Mouse (Mus musculus) fibroblast of lung, adult 2 months (primary cell): ENCODE results near the gene Sstr3.

ENCODE experiments used
- DNase-seq: peaks from one replicate; pipeline ENCODE4 v3.0.0-alpha.2; 2011; ENCODE audit warnings: low read depth

Gene Sstr3

DNA sequence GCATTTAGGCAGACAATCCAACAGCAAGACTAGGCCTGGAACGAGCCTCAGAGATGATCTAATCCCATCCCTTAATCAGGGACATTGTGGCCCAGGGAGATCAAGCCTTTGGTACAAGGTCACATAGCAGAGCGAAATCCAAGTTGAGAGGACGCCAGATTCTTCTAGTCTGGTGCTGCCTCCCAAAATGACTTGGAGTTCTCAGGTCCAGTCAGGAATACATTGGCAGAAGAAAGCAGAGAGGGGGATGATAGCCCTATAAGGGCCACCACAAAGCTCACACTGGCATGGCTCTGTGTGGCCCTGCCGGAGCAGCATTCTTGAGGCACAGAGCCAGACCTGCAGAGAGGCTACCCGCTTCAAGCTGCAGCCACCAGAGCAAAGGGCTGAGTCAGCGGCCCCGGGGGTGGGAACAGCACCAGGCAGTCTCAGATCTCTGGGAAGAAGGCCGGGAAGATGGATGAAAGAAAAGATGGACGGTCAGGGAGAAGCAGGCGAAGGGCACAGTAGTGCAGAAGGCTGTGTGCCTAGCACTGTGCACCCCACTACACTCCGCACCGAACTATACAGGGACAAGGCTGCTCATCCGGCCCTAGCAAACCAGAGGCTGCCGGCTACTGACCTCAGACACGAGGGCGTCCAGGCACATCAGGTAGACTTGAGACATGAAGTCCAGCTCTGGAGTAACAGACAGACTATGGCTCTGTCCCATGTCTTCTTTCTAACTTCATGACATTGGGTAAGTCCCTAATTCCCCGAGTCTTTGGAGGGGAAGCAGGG, 13.6 kb downstream of the Sstr3 start, which contains the start of gene C1qtnf6:
C1qtnf6 (minus strand) TSS at position 746 of the 780 bp plus-strand sequence.
- DNase-seq: peak; percentile 52

DNA sequence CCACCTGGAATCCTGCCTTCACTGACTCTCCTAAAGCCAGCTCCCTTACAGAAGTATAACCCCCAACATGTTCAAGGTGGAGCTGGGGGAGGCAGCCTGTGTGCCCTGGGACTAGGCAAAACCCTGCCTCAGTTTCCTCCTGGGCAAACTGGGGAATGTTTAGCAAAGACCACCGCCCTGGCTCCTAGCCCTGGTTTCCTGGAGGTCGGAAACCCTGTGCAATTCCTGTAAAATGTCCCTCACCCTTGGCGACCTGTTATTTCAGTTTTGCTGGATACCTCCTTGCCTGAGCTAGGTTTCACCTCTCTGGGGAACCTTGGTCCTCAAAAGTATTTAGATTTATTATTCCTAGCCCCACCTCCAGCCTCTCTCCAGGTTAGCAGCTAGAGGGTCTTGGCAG, 14.3 kb downstream of the Sstr3 start:
- DNase-seq: no peak

DNA sequence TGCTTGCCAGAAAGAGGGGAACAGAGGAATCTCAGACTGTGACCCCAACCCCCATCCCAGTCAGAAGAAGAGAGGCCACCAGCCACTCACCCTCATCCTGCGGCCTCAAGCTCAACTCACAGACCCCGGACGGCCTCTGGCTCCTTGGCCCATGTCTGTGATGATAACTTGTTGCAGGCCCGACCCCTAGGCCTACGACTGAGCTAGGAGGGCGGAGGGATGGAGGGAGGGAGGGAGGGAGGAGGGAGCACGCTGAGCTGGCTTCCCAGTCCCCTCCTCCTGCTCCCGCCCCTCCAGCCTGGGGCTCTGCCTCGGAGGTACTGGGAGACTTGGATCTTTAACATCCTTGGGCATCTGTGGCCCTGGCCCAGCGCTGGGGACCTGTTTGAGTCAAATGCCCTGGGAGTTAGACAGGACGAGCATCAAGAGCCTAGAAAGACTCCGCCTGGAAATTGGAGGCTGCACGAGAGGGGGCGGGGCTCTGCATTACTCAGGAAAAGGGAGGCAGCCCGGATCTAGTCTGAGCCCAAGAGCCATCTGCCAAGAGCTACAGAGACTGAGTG, 15.0 kb downstream of the Sstr3 start:
- peak; percentile 61 for DNase-seq

DNA sequence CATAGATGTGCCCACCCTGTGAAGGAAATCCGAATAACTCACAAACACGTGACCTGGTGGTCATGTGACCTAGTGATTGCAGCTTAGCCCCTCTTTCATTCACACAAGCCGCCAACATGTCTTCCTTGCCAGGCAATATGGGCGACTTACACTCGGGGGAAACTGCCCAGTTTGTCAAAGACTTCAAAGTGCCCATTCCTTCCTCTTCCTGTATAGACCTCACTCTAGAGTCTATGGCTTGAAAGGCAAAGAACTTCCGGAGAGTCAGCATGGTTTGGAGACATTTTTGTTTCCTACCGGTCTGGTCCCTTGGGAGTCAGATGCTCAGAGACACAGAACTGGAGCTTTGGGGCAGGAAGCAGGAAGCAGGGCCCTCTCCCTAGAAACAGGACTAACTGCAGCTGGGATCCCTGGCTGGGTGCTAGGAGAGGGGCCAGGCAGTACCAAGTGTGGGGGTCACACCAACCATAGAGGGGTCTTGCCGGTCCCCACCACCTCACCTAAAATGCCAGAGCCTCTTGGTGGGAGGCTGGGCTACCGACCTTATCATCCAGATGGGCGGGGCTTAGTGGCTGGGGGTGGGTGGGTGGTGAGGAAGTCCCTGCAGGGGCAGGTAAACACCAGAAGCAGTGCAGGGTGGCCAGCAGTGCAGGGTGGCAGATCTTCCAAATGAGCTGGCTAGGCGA, 15.6 kb downstream of the Sstr3 start:
- peak; percentile 51 for DNase-seq

DNA sequence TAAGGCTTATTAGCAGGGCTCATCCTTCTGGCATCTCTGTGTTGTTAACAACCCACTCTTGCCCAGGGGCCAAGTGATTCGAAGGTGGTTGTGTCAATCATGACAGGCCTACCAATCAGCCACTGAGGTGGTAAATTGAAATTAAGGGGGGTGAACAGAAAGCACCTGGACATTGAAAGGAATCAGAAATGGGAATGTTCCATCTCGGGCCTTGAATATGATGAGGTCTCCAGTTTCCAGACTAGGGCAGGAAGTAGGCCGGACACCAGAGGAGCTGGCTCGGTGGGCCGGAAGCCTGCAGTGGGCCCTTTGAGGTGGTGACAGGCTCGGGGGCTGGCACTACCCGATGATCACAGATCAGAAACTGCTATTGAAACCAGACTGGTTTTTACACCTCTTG, 16.5 kb downstream of the Sstr3 start:
- no peak for DNase-seq

DNA sequence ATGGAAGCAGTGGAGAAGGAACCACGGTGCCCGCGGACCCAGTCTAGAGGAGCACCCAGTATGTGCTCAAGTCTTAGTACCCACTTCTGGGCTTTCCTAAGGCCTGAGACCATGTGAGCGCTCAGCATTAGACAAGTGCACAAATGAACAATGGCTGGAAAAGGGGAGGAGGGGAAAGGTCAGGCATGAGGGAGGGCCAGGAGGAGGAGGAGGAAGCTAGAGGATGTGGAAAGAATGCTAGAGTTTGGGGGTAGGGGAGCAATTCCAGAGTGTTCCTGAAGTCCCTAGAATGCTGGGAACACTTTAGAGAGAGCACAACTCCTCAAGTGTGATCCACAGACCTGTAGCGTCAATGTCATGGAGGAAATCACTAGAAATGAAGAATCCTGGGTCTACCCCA, 20.3 kb downstream of the Sstr3 start:
- DNase-seq: no peak

DNA sequence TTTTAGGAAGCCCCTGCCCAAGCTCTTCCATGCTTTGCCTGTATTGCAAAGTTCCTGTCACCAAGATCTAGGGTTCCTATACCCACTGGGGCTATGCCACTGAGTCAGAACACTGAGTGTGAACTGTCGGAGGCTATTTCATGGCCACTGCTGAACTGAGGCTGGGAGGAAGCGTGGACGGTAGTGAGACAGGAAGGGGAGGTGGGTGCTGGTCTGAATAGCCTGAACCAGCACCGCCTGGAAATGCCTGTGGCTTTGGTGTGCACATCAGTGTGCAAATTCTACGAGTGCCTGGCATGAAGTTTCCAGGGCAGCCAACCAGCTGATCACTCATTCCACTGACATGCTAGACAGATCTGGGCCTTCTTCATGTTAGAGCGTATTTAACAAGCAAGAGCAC, 22.6 kb downstream of the Sstr3 start:
- DNase-seq: no peak

DNA sequence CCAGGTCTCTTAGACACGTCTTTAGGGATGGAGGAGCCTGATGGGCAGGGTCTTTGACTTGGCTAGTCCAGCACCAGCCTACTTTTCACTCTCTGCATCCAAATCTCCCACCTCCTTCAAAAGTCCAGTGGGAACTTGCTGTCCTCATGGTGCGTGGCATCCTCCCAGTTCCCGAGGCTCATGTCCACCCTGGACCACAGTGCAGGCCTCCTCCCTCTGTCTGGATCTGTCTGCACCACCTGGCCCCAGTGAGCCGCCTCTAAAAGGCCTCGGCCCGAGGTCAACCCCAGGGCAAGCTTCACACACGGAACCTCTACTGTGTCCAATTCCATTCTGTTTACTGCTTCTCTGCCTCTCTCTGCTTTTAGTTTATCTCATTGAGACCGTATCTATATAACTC, 23.2 kb downstream of the Sstr3 start:
- DNase-seq: no peak

DNA sequence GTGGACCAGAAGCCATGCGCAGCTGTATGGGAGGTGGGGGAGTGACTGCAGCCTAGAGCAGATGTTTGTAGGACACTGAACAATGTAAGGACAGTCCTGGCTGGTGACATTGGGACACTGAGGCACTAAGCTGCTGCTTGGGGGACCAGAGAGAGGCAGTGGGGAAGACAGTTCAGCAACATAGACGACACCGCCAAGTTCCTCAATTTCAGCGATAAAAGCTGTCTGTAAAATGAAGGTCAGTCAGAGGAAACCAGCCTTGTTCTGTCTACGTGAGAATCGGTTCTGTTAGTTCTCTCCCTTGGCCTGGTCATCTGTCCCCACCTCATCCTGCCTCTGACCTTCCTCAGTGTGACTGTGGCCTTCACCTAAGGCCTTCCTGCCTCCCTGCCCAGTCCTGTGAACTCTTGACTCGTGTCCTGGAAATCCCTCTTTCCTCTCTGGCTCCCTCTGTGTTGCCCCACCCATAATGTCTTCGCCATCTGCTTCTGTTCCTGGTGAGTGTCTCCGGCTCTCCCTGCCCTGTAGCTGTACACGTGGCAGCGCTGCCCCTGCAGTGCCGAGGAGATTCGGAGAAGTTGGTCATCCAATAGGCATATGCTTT, 24.3 kb downstream of the Sstr3 start:
- no peak for DNase-seq

DNA sequence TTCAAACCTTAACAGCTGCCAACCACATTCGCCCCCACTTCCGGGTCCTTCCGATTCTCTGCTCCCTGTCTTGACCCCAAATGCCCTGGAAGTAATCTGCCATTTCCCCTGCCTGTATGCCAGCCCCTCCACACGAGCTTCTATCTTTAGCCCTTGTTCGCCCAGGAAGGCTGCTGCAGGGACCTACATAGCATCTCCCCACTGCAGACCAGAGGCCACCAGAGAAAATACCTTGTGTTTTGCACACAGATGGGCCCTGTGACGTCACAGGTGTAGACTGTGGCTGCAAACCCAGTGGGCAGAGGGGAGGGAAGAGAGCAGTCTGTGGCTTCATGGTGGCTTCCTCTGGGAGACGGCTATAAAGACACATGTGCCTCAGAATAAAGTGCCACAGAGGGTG, 26.3 kb downstream of the Sstr3 start:
- no peak for DNase-seq

DNA sequence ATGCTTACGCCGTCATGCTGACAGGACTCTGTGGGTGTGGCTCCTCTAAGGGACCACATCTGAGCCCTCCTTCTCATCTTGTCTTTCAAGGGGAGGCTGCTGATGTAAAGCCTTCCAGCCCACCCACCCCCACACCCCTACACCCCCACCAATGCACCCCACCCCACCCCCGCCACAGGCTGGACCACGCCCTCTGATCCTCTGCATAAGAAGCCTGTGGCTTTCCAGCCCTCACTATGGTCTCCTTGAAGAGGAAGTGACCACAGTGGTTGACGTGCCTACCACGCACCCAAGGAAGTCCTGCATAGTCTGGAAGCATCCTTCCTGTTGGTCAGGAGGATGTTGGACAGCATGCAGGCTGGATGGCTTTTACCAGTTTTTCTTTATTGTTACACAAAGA, 28.7 kb downstream of the Sstr3 start:
- no peak for DNase-seq

DNA sequence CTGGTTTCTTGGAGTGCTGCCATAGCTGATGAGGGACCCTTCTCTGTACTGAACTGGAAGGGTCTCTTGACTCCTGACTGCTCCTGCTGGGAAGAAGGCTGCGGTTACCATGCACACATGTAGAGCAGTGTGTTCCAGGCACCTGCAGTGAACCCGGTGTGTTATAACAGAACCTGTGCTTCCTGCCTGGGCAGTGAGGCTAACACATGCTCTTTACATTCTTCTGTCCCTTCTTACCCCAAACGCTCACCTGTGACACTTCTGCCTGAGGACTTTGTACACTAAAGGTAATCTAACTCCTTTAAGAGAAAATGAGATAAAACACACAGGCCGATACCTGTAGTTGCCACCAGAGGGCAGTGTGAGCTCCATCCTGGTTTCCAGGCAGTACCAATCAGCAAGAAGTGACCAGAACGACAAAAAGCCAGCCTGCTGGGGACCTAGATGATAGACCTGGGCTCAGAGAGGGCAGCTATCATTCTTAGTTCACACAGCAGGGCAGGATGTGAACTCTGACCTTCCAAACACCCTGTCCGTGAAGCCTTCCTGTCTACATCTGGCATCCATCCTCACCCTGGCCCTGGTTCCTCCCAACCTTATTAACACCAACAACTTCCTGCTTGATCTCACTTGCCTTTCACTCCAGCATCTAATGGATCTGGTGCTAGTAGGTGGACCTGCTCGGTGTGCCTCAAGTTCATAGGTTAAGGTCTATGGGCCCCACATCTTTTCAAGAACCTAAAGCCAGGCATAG, 29.9 kb downstream of the Sstr3 start:
- peak; percentile 44 for DNase-seq

DNA sequence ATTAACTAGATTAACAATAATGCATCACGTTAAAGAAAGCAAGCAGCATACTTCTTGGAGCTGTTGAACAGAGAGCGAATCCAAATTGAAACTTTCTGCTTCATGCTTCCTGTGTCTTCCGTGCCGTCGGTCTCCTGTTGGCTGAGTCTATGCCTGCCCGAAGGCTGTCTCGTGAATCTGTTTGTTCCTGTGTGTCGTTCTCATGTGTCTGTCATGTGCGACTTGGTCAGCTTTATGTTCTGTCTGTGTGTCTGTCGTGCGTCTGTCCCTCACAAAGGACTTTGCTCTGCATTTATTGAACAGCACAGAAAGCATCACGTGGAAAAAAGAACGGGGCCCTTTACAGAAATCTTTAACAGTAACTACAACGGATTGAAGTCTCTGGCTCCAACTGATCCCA, 31.5 kb downstream of the Sstr3 start:
- no peak for DNase-seq

DNA sequence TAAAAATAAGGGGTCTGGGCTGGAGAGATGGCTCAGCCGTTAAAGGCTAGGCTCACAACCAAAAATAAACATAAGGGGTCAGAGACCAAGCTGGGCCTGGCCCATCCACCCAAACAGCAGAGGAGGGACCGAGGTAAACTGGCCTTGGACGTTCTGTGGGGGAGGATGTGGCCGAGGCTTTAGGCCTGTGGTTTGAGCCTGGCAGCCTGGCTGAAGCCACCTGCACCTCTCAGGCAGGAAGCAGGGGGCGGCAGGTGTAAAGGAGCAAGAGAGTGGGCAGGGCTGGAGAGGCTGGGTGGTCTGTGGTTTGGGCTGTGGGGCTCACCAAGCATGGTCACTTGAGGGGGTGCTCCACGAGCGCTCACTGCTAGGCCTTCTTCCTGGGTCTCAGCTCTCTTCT, 32.5 kb downstream of the Sstr3 start:
- no peak for DNase-seq

DNA sequence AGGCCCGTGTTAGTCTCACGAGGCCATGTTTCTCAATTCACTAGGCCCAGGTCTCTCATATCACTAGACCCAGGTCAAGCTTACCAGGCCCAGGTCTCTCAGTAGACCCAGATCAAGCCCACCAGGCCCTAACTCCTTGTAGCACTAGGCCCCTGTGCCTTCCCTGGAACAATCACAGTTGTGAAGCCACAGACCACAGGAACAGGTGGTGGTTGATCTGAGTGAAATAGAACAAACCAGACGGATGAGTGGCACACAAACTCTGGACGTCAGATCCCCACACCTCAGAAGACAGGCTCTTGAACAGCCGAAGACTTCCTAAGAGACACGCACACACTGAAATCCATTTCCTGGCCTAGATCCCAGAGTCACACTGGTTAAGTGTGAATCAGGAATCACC, 33.7 kb downstream of the Sstr3 start:
- no peak for DNase-seq

DNA sequence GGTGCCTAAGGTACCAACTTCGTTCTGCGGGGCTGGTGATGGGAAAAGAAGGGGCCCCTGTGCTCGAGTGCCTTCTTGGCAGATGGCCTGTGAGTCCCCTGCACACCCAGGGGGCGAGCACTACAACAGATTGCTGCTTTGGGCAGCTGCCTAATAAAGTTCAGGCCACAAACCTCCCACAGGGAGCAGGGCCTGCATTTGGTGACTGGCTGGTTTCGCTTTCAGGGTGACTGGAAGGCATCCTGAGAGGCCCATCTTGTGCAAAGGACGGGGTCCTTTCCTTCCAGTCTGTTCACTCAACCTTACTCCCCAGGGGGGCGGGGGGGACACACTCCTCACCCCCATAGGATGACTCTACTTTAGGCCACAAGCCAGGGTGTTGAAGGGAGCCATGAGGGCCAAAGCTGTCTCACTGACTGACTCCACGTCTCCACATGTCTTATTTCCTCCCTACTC, 34.3 kb downstream of the Sstr3 start:
- DNase-seq: no peak

DNA sequence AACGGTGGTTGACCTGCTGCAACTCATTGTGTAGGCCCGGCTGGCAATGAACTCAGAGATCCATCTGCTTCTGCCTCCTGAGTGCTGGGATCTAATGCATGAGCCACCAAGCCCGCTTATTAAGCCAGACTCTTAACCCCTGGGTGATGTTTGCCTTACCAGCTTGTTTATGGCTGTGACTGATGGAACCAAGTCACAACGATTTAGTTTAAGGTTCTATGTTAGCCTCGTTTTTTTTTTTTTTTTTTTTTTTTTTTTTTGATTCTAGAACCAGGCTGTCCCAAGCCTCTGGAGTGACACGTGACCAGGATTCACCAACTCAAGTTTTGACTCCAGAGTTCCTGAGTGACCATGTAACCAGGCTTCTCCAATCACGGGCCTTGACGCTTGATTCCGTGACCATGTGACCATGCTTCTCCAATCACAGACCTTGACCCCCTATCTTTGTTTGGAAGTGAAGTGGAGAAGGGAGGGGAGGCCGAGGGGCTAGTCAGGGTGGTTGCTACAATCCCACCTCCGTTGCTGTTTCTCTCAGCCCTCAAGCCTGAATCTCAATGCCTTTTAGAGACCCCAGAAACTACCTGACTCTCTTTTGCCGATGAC, 35.1 kb downstream of the Sstr3 start:
- no peak for DNase-seq

DNA sequence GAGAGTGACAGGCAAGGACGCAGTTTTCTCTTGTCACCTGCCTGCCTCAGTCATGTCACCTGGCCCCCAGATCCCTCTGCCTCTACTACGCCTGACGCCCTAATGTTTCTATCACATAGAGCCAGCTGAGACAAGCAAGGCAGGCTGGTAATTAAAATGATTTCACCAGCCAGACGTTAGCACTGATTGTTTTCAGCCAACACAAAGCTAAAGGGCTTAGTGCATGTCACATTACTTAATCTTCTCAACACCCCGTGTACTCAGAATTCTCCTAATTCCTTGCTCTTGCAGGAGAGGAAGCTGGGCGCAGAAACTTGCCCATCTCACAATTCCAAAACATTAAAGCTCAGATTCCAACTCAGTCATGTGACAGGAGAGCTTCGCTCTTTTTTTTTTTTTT, 36.0 kb downstream of the Sstr3 start:
- DNase-seq: no peak

DNA sequence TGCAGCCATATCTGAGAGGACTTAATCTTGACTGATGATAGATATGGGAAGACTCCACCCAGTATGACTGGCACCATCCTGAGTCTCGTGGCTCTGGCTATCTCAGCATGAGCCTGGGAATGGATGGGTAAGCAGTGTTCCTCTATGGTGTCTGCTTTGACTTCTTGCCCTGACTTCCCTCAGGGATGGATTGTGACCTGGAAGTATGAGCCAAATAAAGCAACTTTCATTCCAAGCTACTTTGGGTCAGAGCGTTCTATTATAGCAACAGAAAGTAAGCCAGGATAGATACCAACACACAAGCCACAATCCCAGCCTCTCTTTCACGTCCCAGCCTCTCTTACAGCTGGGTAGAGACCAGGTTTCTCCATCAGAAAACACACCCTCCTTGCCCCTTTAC, 38.9 kb downstream of the Sstr3 start:
- DNase-seq: no peak

DNA sequence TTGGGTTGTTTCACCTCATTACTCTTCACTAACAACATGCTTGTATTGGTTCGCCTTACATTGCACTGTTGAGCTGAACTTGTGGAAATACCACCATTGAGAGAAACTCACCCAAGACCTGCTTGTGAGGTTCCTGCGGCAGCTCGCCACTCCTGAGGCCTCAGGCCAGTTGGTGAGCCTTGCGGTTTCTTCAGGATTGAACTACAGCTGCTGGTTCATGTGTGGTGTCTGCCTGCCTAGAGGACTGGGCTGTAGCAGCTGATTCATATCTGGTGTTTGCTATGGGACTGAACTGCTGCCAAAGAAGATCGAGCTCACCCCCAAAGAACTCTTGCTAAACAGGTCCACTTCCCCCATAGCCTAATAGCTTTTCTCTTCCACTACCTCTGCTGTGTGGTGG, 39.7 kb downstream of the Sstr3 start:
- no peak for DNase-seq

DNA sequence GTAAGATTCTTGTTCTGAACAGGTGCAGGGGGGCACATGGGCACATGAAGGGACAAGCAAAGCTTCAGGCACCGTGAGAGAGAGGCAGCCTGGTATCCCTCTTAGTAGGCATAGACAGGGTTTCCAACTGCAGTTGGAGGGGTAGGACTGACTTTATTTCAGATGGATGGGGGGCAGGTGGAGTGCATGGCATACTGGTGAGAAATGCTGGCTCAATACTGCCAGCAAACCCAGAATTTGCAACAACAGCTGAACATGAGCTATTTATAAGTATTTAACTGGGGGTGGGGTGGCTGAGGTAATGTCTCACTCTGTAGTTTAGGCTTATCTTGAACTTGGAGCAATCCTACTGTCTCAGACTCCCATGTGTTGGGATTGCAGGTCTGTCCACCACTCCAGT, 40.5 kb downstream of the Sstr3 start:
- DNase-seq: no peak
